Mouse (Mus musculus): ENCODE measurements around the gene Rubcn.

GRCm38 (mm10) chr16:32853492-32854049 lies 24.0 kb downstream of the Rubcn start:
- TF ChIP-seq CTCF (IDR thresholded peaks at IDR 0.05; ENCODE audit: control insufficient read depth, insufficient read depth, insufficient read length) (no peak), MAX (IDR thresholded peaks at IDR 0.05) (no peak), USF1 (IDR thresholded peaks at IDR 0.05; ENCODE audit: low read depth) (no peak), MYOD1 (IDR thresholded peaks at IDR 0.05; ENCODE audit: control insufficient read depth, insufficient read length, low read depth) (no peak), FOSL1 (IDR thresholded peaks at IDR 0.05; ENCODE audit: insufficient read depth, low read length, poor library complexity, severe bottlenecking) (no peak), MYOG (IDR thresholded peaks at IDR 0.05; ENCODE audit: control insufficient read depth, extremely low read depth, insufficient read length) (no peak), CEBPB (IDR thresholded peaks at IDR 0.05; ENCODE audit: low read depth) (no peak)
